Mouse (Mus musculus) mature B cell (primary cell): ENCODE data around the gene B3glct.

ENCODE experiments used
- in situ Hi-C: fragments of 300-500 bp; cut with MboI; formaldehyde crosslinking; loops from 2 replicates; pipeline ENCODE4 v1.14.3; 2019

Gene B3glct

DNA sequence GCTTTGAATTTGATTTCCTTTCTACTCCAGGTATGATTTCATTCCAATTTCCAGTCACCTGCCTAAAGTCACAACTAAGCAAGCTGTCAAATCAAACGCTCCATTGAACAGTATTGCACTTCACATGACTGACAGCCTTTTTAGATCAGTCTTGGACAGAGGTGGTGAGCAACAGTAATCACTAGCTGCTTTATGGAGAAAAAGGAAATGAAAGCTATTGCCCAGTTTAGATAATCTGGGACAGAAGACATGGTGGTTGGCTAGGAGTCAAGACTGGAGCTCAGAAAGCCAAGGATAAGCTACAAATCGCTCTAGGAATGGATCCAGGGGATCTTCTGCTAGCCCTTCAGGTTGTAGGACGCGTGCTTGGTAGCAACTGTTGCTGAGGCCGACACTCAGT is 14.6 kb upstream of the B3glct start:
- in situ Hi-C loops: no loop called here

DNA sequence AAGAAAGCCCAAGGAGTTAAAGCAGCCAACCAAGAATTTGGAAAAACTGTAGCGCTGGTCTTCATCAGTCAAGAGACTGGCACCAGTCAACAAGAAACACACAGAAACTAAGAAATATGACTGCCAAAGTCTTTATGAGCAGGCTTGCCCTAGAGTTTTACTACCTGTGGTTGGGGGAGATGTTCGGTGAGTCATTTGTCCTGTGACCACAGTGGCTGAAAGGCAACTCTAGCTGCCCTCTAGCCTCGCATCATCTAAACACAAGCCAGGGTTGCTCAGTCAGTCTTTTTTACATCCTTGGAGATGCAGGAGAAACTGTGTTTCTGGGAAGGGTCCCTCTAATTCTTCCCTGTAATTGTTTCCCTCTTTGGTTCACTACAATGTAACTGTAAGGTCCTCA is 834 bp upstream of the B3glct start:
- in situ Hi-C loops: loop anchor here (5.0 kb wide), 1 partner anchor 35 kb away; no protein-coding TSS in a partner anchor

DNA sequence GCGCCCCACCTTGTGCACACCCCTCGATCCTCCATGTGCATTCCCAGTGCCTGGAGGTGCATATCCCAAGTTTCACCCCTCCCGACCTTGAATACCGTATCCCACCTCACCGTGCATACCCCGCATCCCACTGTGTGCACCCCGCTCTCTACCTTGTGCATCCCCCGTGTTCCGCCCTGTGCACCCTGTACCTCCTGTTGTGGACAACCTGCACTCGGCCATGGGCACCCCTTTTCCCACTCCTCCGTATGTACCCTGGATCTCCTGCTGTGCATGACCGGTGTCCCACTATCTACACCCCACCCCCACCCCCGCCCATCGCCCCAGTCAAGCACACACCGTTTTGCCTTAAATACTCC is 939 bp downstream of the B3glct start:
- in situ Hi-C loops: loop anchor here (5.0 kb wide), 1 partner anchor 37 kb away; no protein-coding TSS in a partner anchor

DNA sequence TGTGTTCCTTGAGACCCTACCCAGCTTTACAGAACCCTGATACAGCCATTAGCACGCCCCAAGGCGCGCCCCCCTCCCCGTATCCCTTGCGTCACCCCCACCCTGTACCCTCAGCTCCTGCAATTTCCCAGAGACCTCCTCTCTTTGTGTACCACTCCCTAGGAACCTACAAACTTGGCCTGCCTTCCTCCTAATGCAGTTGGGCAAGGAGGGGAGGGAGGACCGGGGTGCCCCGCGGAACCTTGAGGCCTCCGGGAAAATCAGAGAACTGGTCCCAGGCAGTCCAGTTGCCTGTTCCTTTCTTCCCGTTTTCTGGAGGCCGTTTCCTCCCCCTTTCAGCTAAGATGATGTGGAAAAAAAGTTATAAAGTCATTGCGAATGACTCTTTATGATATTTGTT is 1.3 kb downstream of the B3glct start:
- in situ Hi-C loops: loop anchor here (5.0 kb wide), 1 partner anchor 37 kb away; no protein-coding TSS in a partner anchor

DNA sequence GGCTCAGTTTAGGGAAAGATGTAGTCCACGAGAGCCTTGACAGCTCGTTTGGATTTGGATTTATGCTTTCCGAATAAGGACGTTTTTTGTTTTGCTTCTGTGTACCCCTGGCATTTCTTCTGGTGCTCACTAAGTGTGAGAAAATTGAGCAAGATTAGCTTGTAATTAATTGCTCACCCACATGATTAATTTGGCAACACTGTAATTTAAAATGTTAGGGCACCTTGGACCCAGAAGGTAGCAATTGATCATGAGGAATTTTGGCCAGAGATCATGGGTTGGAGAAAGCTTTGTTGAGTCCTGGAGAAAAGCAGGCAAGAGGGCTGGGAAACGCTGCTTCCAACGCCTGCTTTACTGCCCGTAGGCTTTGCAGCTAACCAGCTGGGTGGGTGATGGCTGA is 1.9 kb downstream of the B3glct start:
- in situ Hi-C loops: loop anchor here (5.0 kb wide), 1 partner anchor 38 kb away; no protein-coding TSS in a partner anchor

DNA sequence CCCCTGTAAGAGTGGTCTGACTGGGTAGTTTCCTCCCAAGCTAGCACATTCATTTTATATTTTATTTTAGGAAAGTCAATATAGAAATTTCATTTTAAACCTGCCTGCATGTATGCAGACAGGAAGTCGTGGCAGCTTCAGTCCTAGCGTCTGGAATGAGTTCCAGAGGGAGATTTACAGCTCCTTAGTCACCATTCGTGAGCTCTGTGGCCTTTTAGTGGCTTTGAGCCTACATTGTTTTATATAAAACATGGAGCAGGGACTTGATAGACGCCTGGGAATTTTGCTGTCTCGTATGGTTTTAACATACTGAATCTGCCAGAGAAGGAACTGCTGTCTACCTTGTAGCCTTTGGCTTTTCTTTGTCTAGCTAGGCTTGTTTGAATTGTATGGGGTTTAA is 2.9 kb downstream of the B3glct start:
- in situ Hi-C loops: no loop called here

DNA sequence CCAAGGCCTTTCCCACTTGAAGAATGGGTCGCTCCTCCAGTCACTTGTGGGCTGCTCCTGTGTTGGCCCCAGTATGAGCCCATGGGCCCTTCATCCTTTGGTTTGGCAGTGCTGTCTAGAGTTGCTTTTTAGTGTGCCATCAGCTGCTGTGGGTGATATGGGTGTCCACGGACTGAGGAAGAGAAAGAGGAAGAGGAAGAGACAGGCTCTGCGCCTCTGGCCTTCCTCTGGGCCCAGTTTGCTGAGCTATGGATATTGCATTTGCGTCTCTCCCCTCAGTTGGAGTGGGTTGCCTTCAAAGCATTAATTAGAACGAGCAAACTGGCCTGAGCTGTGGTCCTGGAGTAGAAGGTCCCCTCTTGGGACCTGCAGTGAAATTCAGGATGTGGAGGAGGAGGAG is 11.8 kb downstream of the B3glct start:
- in situ Hi-C loops: no loop called here

DNA sequence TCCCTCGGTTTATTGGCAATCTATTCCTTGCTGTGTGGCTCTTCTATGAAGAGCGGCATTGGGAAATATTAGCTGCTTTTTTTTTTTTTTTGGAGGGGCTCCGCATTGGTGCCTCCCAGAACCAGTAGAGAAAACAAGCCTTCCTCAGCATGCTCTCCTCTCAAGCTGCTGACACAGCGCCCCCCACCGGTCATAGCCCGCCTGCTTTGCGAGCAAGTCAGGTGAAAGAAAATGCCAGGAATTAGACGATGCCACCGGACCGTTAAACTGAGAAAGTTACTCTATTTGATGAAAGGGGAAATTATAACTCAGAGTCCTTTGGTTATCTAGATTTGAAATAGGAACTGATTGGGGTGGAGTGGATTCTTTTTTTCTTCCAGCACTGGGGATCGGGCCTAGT is 14.5 kb downstream of the B3glct start:
- in situ Hi-C loops: no loop called here

DNA sequence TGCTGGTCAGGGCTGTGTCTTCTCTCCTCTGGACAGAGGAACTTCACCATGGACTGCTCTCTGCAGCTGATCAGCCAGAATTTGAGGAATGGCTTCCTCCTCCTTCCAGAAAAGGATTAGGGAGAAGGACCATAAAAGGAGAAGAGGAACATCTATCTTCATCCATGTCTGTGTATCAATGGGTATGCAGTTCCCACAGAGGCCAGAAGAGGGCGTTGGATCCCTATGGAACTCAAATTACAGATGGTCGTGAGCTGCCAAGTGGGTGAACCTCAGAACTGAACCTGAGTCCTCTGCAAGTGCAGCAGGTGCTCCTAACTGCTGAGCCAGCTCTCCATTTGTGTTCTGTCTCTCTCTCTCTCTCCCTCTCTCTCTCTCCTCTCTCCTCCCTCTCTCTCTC is 15.2 kb downstream of the B3glct start:
- in situ Hi-C loops: no loop called here

DNA sequence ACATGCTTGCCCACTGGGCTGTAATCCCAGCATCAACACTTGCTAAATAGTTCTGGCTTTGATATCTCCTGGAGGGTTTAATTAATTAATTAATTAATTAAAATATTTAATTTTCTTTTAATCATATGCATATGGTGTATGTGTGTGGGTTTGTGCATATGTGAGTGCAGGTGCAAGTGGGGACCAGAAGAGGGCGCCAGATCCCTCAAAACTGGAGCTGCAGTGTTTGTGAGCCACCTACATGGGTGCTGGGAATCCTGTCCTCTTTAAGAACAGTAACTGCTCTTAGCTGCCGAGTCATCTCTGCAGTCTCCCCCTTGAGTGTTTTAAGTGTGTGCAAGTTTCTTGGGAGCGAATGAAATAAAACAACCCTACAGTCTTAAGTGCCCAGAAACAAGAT is 15.9 kb downstream of the B3glct start:
- in situ Hi-C loops: no loop called here

DNA sequence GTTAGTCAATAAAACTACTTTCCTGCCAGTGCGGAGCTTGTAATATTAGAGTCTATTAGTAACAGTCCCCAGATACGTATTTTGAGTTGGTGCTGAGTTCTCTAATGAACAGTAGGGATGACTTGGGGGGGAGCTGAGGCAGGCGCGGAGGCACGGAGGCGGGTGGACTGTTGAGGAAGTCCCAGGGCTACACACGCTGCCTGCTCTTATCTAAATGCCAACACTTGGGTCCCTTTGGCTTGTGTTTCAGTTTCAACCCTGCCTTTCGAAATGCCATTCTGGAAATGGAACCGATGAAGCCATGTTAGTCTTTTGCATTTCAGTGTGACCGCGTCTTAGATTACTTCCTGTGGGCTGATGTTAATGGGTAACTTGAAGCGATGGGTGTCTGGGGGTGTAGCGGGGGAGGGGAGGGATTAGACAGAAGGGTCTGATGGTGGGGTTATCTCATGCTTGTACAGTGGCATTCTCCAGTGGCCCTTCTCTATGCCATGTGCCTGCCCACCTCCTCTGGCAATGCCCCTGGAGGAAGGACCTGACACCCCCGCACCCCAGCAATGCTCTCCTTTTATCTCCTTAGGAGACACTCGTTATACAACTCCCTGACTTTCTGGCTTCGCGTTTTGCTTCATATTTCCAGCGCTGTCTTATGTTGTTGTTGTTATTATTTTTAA is 17.2 kb downstream of the B3glct start:
- in situ Hi-C loops: no loop called here

DNA sequence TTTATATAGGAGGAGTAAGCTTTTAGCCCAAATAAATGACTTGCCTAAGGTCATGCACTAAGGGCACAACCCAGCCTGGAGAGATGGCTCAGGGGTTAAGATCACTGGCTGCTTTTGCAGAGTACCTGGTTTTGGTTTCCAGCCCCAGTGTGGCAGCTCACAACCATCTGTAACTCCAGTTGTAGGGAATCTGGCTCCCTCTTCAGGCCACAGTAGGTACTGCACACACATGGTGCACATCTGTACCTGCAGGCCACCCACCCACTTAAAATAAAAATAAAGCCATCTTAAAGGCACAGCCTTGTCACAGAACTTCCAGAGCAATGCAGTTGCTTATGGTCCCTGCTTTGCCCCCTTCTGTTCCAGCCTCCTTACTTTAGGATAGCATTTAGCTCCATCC is 24.7 kb downstream of the B3glct start:
- in situ Hi-C loops: no loop called here

DNA sequence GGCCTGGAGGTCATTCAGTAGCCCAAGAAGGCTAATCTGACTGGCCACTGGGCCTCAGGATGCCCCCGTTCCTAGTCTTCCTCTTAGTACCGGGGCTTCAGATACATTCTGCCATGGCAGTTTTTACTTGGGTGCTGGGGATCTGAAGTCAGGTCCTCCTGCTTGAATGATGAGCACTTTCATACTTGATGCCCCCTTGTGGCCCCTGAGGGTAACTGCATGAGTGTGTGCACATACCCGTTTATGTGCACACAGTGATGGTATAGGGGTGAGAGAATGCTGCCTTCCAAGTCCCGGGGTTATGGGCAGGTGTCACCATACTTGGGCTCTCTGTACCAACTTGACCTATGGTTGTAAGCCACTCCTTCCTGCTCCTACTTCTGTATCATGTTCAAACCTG is 33.5 kb downstream of the B3glct start:
- in situ Hi-C loops: no loop called here

DNA sequence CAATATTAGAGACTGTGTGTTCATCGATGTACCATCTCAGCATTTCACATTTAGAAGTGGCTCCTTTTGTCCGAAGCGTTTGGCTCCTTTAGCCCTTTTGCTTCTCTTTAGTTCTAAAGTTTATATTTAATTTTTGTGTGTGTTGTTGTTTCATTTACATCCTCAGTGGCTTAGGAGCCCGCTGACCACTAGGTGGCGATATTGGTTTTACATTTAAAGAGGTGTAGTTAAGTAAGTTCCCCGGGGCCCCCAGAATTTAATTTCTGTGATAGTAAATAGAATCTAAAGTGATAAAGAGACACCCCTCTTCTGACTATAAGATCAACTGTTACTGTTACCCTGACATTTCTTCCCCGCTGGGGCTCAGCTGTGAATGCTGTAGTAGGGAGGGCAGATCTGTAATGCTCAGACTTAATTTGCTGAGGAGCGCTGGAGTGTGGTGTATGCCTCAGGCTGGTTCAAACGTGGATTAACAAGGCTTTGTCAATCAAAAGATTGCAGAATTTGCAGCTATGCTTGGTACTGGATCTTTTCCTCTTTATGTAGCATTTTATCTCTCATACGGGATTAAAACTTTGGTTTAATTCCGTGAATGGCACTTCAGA is 35.2 kb downstream of the B3glct start:
- in situ Hi-C loops: no loop called here

DNA sequence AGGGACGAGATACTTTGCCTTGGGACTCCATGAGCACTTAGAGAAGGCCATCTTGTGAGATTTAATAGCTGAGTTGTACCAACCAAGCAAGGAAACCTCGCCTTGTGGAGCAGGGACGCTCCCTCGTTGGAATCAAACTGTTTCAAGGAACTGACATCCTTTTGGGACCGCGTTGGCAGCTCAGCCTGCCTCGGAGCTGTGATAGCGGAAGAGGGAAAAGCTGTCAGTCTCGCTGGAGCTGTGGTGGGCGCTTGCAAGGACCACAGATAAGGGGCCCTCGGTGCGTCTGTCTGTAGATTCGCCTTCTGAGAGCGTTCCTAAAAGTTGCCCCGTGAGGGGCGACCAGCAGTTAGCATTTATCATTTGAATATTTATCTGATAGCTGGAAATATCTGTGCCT is 35.8 kb downstream of the B3glct start:
- in situ Hi-C loops: no loop called here

DNA sequence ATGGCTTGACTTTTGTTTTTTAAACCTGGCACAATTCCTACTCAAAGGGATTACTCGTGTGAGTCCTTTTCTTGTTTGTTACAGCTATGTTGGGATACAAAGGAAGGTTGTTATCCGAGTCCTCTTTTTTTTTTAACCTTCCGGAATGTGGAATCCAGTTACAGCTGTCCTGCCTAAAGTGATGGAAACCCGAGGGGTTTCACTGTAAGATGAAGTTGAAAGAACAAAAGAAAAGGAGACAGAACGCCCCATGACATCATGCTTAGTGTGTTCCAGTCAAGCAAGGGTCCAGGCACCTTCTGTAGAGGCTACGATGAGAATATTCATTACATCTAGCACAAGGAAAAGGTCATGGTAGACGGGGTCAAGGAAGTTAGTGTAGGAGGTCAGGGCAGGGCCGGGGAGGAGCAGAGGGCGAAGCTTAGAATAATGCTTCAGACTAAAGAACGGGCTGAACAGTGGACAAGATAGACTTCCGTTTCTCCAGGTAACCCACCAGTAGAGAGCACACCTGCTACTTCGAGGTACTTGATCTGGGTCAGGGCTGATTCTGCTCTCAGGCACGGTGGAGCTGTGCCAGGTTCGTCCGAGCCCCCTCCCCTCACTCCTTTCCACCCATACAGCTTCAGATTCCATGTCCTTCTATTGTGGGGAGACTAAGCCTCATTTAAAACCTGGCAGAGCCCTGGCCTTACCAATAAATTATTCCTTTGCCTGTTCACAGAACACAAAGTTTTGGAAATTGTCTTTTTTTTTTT is 37.7 kb downstream of the B3glct start:
- in situ Hi-C loops: no loop called here

DNA sequence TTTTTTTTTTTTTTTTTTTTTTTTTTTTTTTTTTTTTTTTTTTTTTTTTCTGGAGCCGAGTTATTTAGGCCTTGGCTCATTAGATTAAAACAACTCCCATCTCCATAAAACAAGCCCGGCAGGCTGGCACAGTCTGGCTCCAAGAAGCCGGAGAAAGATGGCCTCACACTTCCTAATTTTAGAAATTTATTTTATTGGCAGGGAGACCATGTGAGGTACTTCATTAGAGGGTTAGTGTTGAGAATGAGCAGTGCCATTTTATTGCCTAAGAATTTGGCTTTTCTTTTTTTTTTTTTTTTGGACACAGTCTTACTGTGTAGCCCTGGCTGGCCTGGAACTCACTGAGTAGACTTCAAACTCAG is 38.3 kb downstream of the B3glct start:
- in situ Hi-C loops: no loop called here

DNA sequence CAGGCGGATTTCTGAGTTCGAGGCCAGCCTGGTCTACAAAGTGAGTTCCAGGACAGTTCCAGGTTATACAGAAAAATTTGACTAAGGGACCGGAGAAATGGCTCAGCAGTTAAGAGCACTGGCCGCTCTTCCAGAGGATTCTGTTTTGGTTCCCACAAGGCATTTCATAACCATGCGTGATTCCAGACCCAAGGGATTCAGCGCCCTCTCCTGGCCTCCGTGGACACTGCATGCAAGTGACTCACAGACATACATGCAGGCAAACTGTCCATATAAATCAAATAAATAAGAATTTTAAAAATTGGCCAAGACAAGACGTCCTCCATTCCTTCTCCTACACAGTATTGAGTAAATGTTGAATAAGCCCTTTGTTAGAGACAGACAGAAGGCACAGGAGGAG is 53.7 kb downstream of the B3glct start:
- in situ Hi-C loops: no loop called here

DNA sequence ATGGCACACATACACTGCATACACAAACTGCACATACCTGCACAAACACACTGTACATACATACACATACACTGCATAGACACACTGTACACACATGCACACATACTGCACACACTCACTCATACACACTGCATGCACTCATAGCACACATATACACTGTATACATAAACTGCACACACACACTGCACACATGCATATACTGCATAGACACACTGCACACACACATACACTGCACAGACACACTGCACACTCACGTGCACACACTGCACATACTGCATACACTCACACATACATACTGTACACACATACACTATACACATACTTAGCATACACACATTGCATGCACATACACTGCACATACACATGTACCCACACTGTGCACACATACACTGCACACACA is 59.2 kb downstream of the B3glct start:
- in situ Hi-C loops: no loop called here

DNA sequence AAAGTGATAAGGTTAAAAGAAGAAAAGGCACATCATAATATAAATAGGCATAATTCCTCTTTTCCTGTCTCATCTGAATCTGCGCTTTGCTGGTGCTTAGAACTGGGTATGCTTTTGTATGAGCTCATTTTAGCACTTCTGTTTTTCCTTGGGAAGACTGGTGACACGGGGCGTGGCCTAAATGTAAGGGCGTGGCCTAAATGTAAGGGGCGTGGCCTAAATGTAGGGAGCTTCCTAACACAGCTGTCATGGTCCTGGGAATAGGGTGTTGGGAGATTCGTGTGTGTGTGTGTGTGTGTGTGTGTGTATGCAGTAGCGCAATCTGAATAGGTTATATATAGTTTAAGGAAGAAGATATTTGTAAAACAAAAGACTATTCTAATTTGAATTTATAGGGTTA is 62.1 kb downstream of the B3glct start:
- in situ Hi-C loops: no loop called here

DNA sequence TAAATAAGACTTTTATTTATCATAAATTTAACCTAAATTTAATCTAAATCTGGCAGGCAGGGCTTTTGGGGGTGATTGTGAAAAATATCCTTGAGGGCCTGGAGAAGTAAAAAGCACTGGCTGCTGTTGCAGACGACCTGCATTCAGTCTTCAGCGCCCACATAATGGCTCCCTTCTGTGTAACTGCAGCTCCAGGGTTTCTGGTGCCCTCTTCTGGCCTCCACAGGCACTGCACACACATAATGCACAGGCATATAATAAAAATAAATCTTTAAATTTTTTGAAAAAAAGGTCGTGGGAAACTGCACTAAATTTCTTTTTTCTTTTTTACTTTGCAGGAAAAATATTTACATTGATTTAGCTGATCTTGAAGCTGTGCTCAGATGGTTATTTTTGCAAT is 62.7 kb downstream of the B3glct start:
- in situ Hi-C loops: no loop called here

DNA sequence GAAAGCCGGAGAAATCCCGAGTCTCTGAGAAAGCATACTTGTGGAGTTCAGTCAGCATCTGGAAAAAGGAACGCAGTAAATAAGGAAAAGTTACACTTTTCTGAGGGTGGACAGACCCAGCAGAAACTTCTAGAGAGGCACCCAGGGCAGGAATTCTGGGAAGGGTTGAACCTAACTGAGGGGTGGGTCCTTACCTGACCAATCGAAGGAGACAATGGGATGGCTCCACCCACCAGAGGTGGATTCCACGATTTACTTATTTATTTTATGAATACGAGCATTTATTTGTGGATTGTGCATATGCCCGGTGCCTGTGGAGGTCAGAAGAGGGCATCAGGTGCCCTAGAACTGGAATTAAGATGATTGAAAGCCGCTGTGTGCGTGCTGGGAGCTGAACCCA is 64.3 kb downstream of the B3glct start:
- in situ Hi-C loops: no loop called here

DNA sequence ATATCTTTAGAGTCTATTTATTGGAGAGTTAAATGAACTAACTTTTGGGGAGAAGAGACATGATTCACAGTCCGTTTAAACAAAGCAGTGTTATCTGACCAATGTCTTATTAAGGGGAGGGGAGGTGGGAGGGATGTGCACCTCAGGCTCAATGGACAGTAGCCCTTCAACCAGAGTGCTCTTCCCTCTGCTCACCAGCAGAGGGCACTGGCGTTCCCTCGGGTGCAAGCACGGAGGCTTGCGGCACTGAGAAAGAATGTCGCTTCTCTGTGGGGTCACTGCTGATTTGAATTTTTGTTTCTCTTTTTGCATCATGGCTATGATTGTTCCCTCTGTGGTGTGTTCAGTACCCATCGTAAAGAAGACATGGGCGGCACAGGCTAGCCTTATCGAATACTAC is 67.0 kb downstream of the B3glct start:
- in situ Hi-C loops: no loop called here
